Mouse (Mus musculus) kidney, embryonic 14.5 days (tissue): ENCODE results near the gene Anks1b. TPM values are rescaled to one million over a fixed set of nuclear protein-coding genes. Genes with fewer than 3 reads are reported as not detected.

ENCODE experiments used
- ATAC-seq: fragments of 200-750 bp; cut with Nextera tagmentation; 2 replicates; pipeline ENCODE4 v1.8.0; 2017; ENCODE audit warnings: moderate number of reproducible peaks, mild to moderate bottlenecking, moderate TSS enrichment, moderate library complexity; ENCODE audit not compliant: low FRiP score, low TSS enrichment
- H3K27ac ChIP-seq: fragments of 300-500 bp; sonication (generic); 2 replicates; pipeline ENCODE4 v1.5.1; 2014; ENCODE audit warnings: low read depth, mild to moderate bottlenecking, low read length, moderate library complexity, mixed read lengths
- H3K27me3 ChIP-seq: fragments of 300-500 bp; sonication (generic); 2 replicates; pipeline ENCODE4 v1.6.1; 2014; ENCODE audit warnings: mild to moderate bottlenecking, low read length; ENCODE audit not compliant: control insufficient read depth, insufficient read depth
- H3K36me3 ChIP-seq: fragments of 300-500 bp; sonication (generic); 2 replicates; pipeline ENCODE4 v1.6.1; 2014; ENCODE audit warnings: low read length, mixed read lengths; ENCODE audit not compliant: control insufficient read depth, insufficient read depth
- H3K4me1 ChIP-seq: fragments of 300-500 bp; sonication (generic); 2 replicates; pipeline ENCODE4 v1.6.1; 2014; ENCODE audit warnings: low read length, mixed read lengths; ENCODE audit not compliant: control insufficient read depth, insufficient read depth
- H3K4me2 ChIP-seq: fragments of 300-500 bp; sonication (generic); replicated peaks from 2 replicates; pipeline ENCODE4 v1.6.1; 2014; ENCODE audit warnings: low read depth, mild to moderate bottlenecking, low read length
- H3K4me3 ChIP-seq: fragments of 300-500 bp; sonication (generic); 2 replicates; pipeline ENCODE4 v1.5.1; 2014; ENCODE audit warnings: mild to moderate bottlenecking, low read length
- H3K9ac ChIP-seq: fragments of 300-500 bp; sonication (generic); 2 replicates; pipeline ENCODE4 v1.6.1; 2014; ENCODE audit warnings: low read depth, mild to moderate bottlenecking, low read length, moderate library complexity
- H3K9me3 ChIP-seq: fragments of 300-500 bp; sonication (generic); 2 replicates; pipeline ENCODE4 v1.6.1; 2016; ENCODE audit warnings: low read length; ENCODE audit not compliant: control insufficient read depth
- WGBS: fragments of 180-500 bp; shearing (Covaris S2); extraction: QIAGEN DNeasy Blood & Tissue Kit; methylation state at CpG from one replicate; pipeline ENCODE4 v1.1.7; 2014; 5-methylcytosine and 5-hydroxymethylcytosine counted together
- polyA plus RNA-seq: library from polyadenylated mRNA; unstranded; fragments of >200 nt; fragmentation: Nextera tagmentation; extraction: Ambion mirVana; gene quantifications from 2 replicates; pipeline ENCODE4 v1.2.1, GENCODE M21; 2014

The Anks1b gene
- 4.2 and 4.4 TPM in 2 replicates for polyA plus RNA-seq

DNA sequence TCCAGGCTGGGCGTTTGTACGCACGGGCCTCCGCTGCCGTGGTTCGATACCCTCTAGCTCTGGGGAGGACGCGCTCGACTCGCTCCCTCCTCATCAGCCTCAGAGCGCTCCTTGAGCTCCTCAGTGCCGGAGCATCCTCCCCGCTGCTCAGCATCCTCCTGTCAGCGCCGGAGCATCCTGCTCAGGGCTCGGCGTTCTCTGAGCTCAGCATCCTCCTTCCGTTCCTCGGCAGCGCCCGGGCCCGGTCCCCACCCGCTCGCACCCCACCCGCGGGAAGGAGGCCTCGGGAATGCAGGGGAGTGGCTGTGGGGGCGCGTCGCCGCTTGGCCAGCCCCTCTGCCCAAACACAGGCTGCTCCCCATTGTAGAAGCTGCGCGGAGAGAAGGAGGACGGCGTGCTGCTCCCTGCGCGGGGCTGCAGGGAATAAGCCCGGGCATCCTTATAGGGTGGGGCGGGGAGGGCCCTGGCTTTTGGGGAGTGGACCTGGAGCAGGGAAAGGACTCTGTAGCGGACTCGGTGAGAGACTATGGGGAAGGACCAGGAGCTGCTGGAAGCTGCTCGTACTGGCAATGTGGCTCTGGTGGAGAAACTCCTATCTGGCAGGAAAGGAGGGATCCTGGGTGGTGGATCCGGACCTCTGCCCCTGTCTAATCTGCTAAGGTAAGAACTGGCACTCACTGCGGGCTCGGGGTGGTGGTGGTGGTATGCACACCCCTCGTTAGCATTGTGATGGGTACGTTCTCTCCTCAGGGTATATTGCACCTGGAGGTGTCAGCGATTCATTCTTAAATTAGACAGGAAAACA lies at the start of gene Anks1b:
Anks1b (plus strand) TSS at position 364 of the 805 bp plus-strand sequence.
- no peak within 1 kb of the TSS for H3K27ac ChIP-seq
- H3K9ac ChIP-seq = peak within 1 kb of the TSS; percentile 48; the same call in 1 of the 2 replicates

DNA sequence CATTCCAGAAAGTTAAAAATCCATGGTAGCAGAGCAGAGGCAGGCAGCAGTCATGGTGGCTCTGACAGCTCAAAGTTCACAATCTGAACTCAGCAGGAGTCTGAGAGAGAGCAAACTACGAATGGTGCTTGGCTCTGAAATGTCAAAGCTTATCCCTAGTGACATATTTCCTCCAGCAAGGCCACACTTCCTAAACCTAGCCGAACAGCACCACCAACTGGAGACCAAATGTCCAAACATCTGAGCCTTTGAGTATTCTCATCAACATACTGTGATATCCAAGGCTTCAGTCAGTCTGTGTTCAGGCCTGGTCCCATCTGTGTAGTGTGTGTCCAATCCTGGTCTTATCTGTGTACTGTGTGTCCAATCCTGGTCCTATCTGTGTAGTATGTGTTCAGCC lies 49.4 kb upstream of the Anks1b start:
- Histone ChIP-seq H3K9me3 (no peaks in the 10 kb centered on the region), H3K9ac (no peak overlapping the region), H3K4me2 (no peak overlapping the region), H3K4me3 (no peak overlapping the region), H3K4me1 (no peaks in the 10 kb centered on the region), H3K27ac (no peak overlapping the region), H3K27me3 (no peaks in the 10 kb centered on the region), H3K36me3 (peaks cover 4% of the 10 kb centered on the region; the same call in 1 of the 2 replicates)
- 41% methylated on average over 2 of the region's 2 CpGs for WGBS
- ATAC-seq = no peak

More for the DNA sequence above, at the start of gene Anks1b:
- under 1% methylated on average over 37 of the region's 48 CpGs for WGBS
- peaks cover 6% of the 10 kb centered on the region; the same call in 1 of the 2 replicates for H3K4me1 ChIP-seq
- peak within 1 kb of the TSS; percentile 98 for H3K4me2 ChIP-seq
- peaks cover 23% of the 10 kb centered on the region for H3K27me3 ChIP-seq
- H3K9me3 ChIP-seq = no peaks in the 10 kb centered on the region
- peak within 1 kb of the TSS; percentile 58 for H3K4me3 ChIP-seq
- no peaks in the 10 kb centered on the region for H3K36me3 ChIP-seq
- peak; percentile 80 for ATAC-seq

DNA sequence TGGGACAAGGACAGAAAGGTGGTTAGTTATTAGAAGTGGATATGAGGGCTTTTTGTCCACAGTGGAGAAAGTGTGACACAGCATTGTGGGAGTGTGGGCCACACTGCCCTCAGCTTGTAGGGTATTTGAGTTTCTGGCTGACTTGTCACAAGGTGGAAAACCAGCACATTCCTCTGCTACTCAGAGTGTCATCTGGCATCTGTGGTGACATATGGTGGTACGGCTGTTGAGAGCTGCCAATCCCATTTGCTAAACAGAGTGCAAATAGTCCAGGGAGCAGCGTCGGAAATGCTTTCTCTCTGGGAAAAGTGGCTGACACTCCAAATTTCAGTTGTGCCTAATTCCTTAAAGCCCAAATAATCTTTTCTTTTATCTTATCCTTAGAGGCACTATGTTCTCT lies 46.4 kb upstream of the Anks1b start:
- Histone ChIP-seq H3K9me3 (no peaks in the 10 kb centered on the region), H3K4me3 (no peak overlapping the region), H3K9ac (no peak overlapping the region), H3K36me3 (no peaks in the 10 kb centered on the region), H3K27me3 (no peaks in the 10 kb centered on the region), H3K27ac (no peak overlapping the region), H3K4me2 (no peak overlapping the region), H3K4me1 (no peaks in the 10 kb centered on the region)
- ATAC-seq = no peak
- 34% methylated on average over 3 of the region's 3 CpGs for WGBS

DNA sequence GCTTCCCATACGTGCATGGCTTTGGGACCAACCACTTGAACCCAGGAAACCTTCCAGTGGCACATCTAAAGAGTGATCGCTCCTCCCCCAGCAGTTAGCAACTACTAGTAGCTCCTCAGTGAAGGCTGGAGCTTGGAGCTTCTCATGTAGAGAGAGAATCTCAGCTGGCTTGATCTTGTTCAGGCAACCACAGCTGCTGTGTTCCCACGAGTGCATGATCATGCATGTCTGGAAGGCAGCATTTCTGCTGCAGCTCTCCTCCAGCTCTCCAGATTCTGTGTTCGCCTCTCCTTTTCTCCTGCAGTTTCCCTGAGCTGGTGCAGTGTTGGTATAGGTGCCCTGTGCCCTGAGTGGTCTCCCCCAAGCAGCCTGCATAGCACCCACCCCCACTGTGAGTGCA lies 41.0 kb upstream of the Anks1b start:
- no peak overlapping the region for H3K27ac ChIP-seq
- no peak overlapping the region for H3K4me2 ChIP-seq
- no peak for ATAC-seq
- no peaks in the 10 kb centered on the region for H3K9me3 ChIP-seq
- no peaks in the 10 kb centered on the region for H3K36me3 ChIP-seq
- WGBS = 81% methylated on average over 4 of the region's 4 CpGs
- H3K4me1 ChIP-seq = no peaks in the 10 kb centered on the region
- H3K27me3 ChIP-seq = no peaks in the 10 kb centered on the region
- no peak overlapping the region for H3K9ac ChIP-seq
- no peak overlapping the region for H3K4me3 ChIP-seq

DNA sequence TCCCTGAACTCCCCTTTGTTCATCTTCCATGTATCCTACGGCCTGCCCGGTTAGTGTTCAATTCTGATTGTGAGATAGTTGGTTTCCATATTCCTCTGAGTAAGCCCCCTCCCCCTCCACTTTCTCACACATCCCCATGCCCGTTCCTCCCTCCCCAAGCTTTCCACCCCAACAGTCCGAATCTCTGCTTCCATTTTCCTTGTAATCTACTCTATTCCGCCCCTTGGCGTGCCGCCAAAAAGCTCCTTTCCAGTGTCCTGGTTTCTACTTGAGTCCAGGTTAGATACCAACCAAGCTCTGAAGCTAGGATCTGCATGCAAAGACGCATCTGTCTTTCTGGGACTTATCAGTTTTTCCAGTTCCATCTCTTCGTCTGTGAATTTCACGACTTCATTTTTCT lies 40.1 kb upstream of the Anks1b start:
- Histone ChIP-seq H3K9me3 (no peaks in the 10 kb centered on the region), H3K4me3 (no peak overlapping the region), H3K4me1 (no peaks in the 10 kb centered on the region), H3K4me2 (no peak overlapping the region), H3K36me3 (no peaks in the 10 kb centered on the region), H3K27ac (no peak overlapping the region), H3K9ac (no peak overlapping the region), H3K27me3 (no peaks in the 10 kb centered on the region)
- no peak for ATAC-seq
- WGBS = 88% methylated on average over 10 of the region's 10 CpGs

DNA sequence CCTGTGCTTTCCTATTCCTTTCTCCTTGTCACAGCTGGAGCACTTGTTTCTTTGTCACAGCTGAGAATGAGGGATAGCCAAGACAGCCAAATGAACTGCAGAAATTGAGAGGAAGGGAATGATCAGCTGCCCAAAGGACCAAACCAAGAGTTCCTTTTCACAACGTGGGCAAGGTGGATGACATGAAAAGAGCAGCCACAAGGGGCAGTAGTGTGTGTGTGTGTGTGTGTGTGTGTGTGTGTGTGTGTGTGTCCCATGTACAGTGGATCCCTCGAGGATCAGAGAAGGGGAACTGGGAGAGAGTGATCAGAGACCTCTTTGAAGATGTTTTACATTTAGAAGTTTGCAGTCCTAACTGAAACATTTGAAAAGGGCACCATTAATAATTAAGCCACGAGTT lies 35.8 kb upstream of the Anks1b start:
- Histone ChIP-seq H3K36me3 (no peaks in the 10 kb centered on the region), H3K27ac (no peak overlapping the region), H3K4me2 (no peak overlapping the region), H3K27me3 (no peaks in the 10 kb centered on the region), H3K9ac (no peak overlapping the region), H3K4me3 (no peak overlapping the region), H3K4me1 (no peaks in the 10 kb centered on the region), H3K9me3 (no peaks in the 10 kb centered on the region)
- WGBS = 41% methylated on average over 3 of the region's 3 CpGs
- ATAC-seq = no peak

DNA sequence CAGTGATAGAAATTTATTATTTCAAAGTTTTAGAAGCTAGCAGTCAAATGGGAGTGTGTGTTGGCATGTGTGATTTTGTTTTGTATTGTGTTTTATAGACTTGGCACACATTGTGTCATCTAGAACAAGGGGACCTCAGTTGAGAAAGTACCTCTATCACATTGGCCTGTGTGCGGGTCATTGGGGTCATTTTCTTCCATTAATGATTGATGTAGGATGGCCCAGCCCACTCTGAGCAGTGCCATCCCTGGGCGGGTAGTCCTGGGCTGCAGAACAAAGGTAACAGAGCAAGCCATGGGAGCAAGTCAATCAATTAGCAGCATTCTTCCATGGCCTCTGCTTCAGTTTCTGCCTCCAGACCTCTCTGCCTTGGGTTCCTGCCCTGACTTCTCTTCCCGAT lies 34.5 kb upstream of the Anks1b start:
- ATAC-seq = no peak
- H3K4me1 ChIP-seq = no peaks in the 10 kb centered on the region
- H3K36me3 ChIP-seq = no peaks in the 10 kb centered on the region
- H3K4me3 ChIP-seq = no peak overlapping the region
- 86% methylated on average over 3 of the region's 3 CpGs for WGBS
- no peaks in the 10 kb centered on the region for H3K9me3 ChIP-seq
- H3K9ac ChIP-seq = no peak overlapping the region
- no peak overlapping the region for H3K4me2 ChIP-seq
- no peak overlapping the region for H3K27ac ChIP-seq
- no peaks in the 10 kb centered on the region for H3K27me3 ChIP-seq

DNA sequence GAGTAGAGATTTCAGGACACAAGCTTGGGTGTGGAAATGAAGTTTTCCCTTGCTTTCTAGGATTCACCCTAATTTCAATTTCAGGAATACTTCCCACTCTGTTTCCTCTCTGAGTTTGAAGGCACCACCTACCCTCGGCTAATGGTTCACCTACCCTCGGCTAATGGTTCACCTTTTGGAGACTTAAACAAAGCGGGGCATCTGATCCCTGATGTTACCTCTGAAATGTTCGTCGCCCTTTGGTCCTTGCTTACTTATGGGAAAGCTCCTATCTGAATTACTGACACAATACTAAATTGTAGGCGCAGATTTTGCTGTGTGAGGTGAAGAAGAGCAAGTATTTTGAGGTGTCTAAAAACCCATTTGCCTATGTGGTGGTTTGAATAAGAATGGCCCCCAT lies 22.4 kb upstream of the Anks1b start:
- no peaks in the 10 kb centered on the region for H3K4me1 ChIP-seq
- H3K9ac ChIP-seq = no peak overlapping the region
- H3K36me3 ChIP-seq = no peaks in the 10 kb centered on the region
- ATAC-seq = no peak
- WGBS = 86% methylated on average over 6 of the region's 6 CpGs
- peaks cover 1% of the 10 kb centered on the region; the same call in 1 of the 2 replicates for H3K9me3 ChIP-seq
- H3K4me3 ChIP-seq = no peak overlapping the region
- no peaks in the 10 kb centered on the region for H3K27me3 ChIP-seq
- no peak overlapping the region for H3K27ac ChIP-seq
- H3K4me2 ChIP-seq = no peak overlapping the region

DNA sequence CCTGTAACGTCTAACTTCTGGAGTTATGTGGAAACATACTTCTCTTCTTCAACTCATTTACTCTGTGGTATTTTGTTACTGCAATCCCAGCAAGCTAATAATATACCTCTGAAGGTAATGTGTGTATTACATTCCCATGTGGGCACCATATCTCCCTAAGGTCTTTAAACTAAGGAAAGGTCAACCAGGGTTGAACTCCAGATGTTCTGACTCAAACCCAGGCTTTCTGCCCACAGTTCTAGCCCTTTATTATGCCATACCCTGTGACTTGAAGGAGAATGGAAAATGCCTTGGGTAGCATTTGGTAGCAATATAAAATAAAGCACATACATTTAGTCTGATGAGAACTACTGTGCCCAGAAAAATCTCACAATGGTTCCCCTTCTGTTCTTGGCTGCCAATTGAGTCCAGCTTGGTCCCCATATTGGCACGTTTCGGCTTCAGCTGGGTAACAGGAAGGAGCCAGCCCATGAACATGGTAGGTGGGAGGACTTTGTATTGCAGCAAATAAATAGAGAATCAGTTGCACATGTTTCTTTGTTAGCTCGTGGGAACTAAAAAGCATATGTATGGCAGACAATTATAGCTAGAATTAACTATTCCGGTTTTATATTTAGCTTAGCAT lies 17.9 kb upstream of the Anks1b start:
- Histone ChIP-seq H3K36me3 (no peaks in the 10 kb centered on the region), H3K4me1 (no peaks in the 10 kb centered on the region), H3K4me2 (no peak overlapping the region), H3K9me3 (no peaks in the 10 kb centered on the region), H3K27ac (no peak overlapping the region), H3K4me3 (no peak overlapping the region), H3K27me3 (no peaks in the 10 kb centered on the region), H3K9ac (no peak overlapping the region)
- WGBS = 83% methylated on average over 5 of the region's 5 CpGs
- no peak for ATAC-seq
